Comparison of ENCODE assay signal across 7 mouse cellular contexts in the genomic region with DNA sequence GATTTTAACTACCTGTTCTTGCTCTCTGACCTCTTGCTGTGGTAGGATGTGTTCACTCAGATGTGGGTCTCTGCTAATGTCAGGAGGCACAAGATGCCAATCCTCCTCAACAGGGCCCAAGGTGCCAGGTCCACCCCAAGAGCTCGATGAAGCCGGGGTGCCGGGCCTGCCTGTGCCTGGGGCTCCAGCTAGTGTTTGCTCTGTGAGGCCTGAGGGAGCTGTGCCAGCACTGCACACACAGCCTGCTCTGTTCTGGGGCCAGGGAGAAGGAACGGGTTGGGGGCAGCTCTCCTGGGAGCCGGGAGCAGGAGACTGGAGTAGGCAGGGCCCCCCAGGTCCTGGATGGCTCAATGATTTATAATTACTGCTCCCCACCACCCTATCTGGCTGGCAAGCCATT. TPM values are rescaled to one million over a fixed set of nuclear protein-coding genes. Genes with fewer than 3 reads are reported as not detected.
A peak's percentile ranks its signal among the peaks of the same experiment; 100 is the strongest.
DNase-seq lines count a peak whose midpoint lies in the region; ATAC-seq and TF ChIP-seq lines count a peak whose summit lies in the region.

No protein-coding gene starts in this region.

- H3K9me3 ChIP-seq in kidney, postnatal 0 days (replicated peaks; ENCODE audit: low read length): no peaks in the 10 kb centered on the region
- no peaks in the 10 kb centered on the region for H3K9me3 ChIP-seq in forebrain, embryonic 14.5 days (replicated peaks; ENCODE audit: control insufficient read depth, low read length)
- H3K9me3 ChIP-seq in liver, embryonic 13.5 days (replicated peaks): no peaks in the 10 kb centered on the region
- H3K9me3 ChIP-seq in stomach, postnatal 0 days (ENCODE audit: control insufficient read depth, low read length): no peaks in the 10 kb centered on the region

- H3K4me1 ChIP-seq in kidney, postnatal 0 days (replicated peaks; ENCODE audit: insufficient read depth, low read length): peaks cover 11% of the 10 kb centered on the region
- peaks cover 18% of the 10 kb centered on the region for H3K4me1 ChIP-seq in forebrain, embryonic 14.5 days (ENCODE audit: control insufficient read depth, insufficient read depth, low read length)
- H3K4me1 ChIP-seq in liver, embryonic 13.5 days (replicated peaks): peaks cover 21% of the 10 kb centered on the region
- peaks cover 10% of the 10 kb centered on the region; the same call in 1 of the 2 replicates for H3K4me1 ChIP-seq in stomach, postnatal 0 days (replicated peaks; ENCODE audit: control insufficient read depth, insufficient read depth)

- peak overlapping the region; percentile 86 for H3K27ac ChIP-seq in kidney, postnatal 0 days
- no peak overlapping the region for H3K27ac ChIP-seq in forebrain, embryonic 14.5 days (ENCODE audit: low read depth, low read length)
- H3K27ac ChIP-seq in liver, embryonic 13.5 days: 0 out of 2 replicates have a peak overlapping the region, but pooled peaks have one; percentile 9
- peak overlapping the region; percentile 91 for H3K27ac ChIP-seq in stomach, postnatal 0 days (replicated peaks)

- no peak for TF ChIP-seq CTCF in kidney, postnatal 0 days (IDR thresholded peaks at IDR 0.05; ENCODE audit: low read depth)
- TF ChIP-seq CTCF in stomach, postnatal 0 days (IDR thresholded peaks at IDR 0.05; ENCODE audit: low read depth): 0 out of 2 replicates have a peak, but pooled peaks have one; percentile 7

- peak overlapping the region; percentile 93 for H3K4me2 ChIP-seq in kidney, postnatal 0 days (ENCODE audit: low read length)
- H3K4me2 ChIP-seq in forebrain, embryonic 14.5 days (ENCODE audit: low read length): peak overlapping the region; percentile 97
- H3K4me2 ChIP-seq in liver, embryonic 13.5 days: peak overlapping the region; percentile 56
- H3K4me2 ChIP-seq in stomach, postnatal 0 days (replicated peaks; ENCODE audit: low read depth): peak overlapping the region; percentile 84

- DNase-seq in kidney, postnatal 0 days (ENCODE audit: low spot score): no peak
- no peak for DNase-seq in kidney, adult 8-10 months
- DNase-seq in cerebellum, postnatal 14 days: peak; percentile 51 to 53
- DNase-seq in forebrain, embryonic 14.5 days (ENCODE audit: low spot score): peak; percentile 46
- DNase-seq in liver, embryonic 13.5 days: no peak
- peak; percentile 74 for DNase-seq in stomach, postnatal 0 days (ENCODE audit: low spot score)
- DNase-seq in ovary, postnatal 36 days (ENCODE audit: low spot score): no peak

- no peaks in the 10 kb centered on the region for H3K27me3 ChIP-seq in kidney, postnatal 0 days (ENCODE audit: insufficient read depth, low read length)
- 0 out of 2 replicates have a peak, but pooled peaks cover 13% of the 10 kb centered on the region for H3K27me3 ChIP-seq in forebrain, embryonic 14.5 days (replicated peaks; ENCODE audit: control insufficient read depth, insufficient read depth, low read length)
- H3K27me3 ChIP-seq in liver, embryonic 13.5 days: peaks cover 73% of the 10 kb centered on the region
- H3K27me3 ChIP-seq in stomach, postnatal 0 days (ENCODE audit: control insufficient read depth, insufficient read depth, low read length): no peaks in the 10 kb centered on the region

- WGBS in kidney, postnatal 0 days: 64% methylated on average over 5 of the region's 5 CpGs
- WGBS in forebrain, embryonic 14.5 days: 51% methylated on average over 5 of the region's 5 CpGs
- 68% methylated on average over 5 of the region's 5 CpGs for WGBS in liver, embryonic 13.5 days (ENCODE audit: insufficient replicate concordance)
- WGBS in stomach, postnatal 0 days: 38% methylated on average over 5 of the region's 5 CpGs

- H3K4me3 ChIP-seq in kidney, postnatal 0 days (replicated peaks; ENCODE audit: low read depth, low read length): peak overlapping the region; percentile 71
- H3K4me3 ChIP-seq in forebrain, embryonic 14.5 days (ENCODE audit: low read depth, low read length): peak overlapping the region; percentile 50
- H3K4me3 ChIP-seq in liver, embryonic 13.5 days (replicated peaks): peak overlapping the region; percentile 50
- peak overlapping the region; percentile 72 for H3K4me3 ChIP-seq in stomach, postnatal 0 days (ENCODE audit: low read depth, low read length)

- TF ChIP-seq EP300 in stomach, postnatal 0 days (optimal IDR thresholded peaks at IDR 0.05): no peak

- peak overlapping the region; percentile 72 for H3K9ac ChIP-seq in kidney, postnatal 0 days (ENCODE audit: low read depth, low read length)
- peak overlapping the region; percentile 66 for H3K9ac ChIP-seq in forebrain, embryonic 14.5 days (ENCODE audit: low read length)
- peak overlapping the region; percentile 37 for H3K9ac ChIP-seq in liver, embryonic 13.5 days
- H3K9ac ChIP-seq in stomach, postnatal 0 days (ENCODE audit: low read length): peak overlapping the region; percentile 72

- 0 out of 2 replicates have a peak, but pooled peaks cover 10% of the 10 kb centered on the region for H3K36me3 ChIP-seq in kidney, postnatal 0 days (ENCODE audit: insufficient read depth, low read length)
- peaks cover 9% of the 10 kb centered on the region; the same call in 1 of the 2 replicates for H3K36me3 ChIP-seq in forebrain, embryonic 14.5 days (ENCODE audit: control insufficient read depth, insufficient read depth, low read length)
- peaks cover 12% of the 10 kb centered on the region for H3K36me3 ChIP-seq in liver, embryonic 13.5 days
- H3K36me3 ChIP-seq in stomach, postnatal 0 days (ENCODE audit: control insufficient read depth, insufficient read depth, low read length): peaks cover 15% of the 10 kb centered on the region

- peak; percentile 1; the same call in 1 of the 2 replicates for ATAC-seq in kidney, postnatal 0 days (replicated peaks; ENCODE audit: low FRiP score, low read depth)
- ATAC-seq in forebrain, embryonic 14.5 days: peak; percentile 22; the same call in 1 of the 2 replicates
- ATAC-seq in liver, embryonic 13.5 days (ENCODE audit: low read depth): no peak
- ATAC-seq in stomach, postnatal 0 days (ENCODE audit: low FRiP score, low TSS enrichment): peak; percentile 70

RNA-seq across cellular contexts. Expression of a gene that starts 2.3 kb away (rescaled TPM):
- polyA plus RNA-seq in kidney, postnatal 0 days (2015; fragmentation: Nextera tagmentation; extraction: Ambion mirVana): 32.7 and 36.8 TPM in 2 replicates
- polyA plus RNA-seq in forebrain, embryonic 14.5 days (2014; fragmentation: Nextera tagmentation; extraction: Ambion mirVana): 16.9 and 19.1 TPM in 2 replicates
- 10.5 and 11.5 TPM in 2 replicates for polyA plus RNA-seq in liver, embryonic 13.5 days (2015; fragmentation: Nextera tagmentation; extraction: Ambion mirVana)
- polyA plus RNA-seq in stomach, postnatal 0 days (2015; fragmentation: Nextera tagmentation; extraction: Ambion mirVana): 46.2 and 52.2 TPM in 2 replicates

RNA-seq across cellular contexts. Expression of a gene that starts 6.7 kb away (rescaled TPM):
- polyA plus RNA-seq in kidney, postnatal 0 days (2015; fragmentation: Nextera tagmentation; extraction: Ambion mirVana): 66.6 and 73.9 TPM in 2 replicates
- polyA plus RNA-seq in forebrain, embryonic 14.5 days (2014; fragmentation: Nextera tagmentation; extraction: Ambion mirVana): 72.9 and 76.4 TPM in 2 replicates
- polyA plus RNA-seq in liver, embryonic 13.5 days (2015; fragmentation: Nextera tagmentation; extraction: Ambion mirVana): 64.1 and 70.4 TPM in 2 replicates
- 46.7 and 48.1 TPM in 2 replicates for polyA plus RNA-seq in stomach, postnatal 0 days (2015; fragmentation: Nextera tagmentation; extraction: Ambion mirVana)

RNA-seq across cellular contexts. Expression of a gene that starts 21.3 kb away (rescaled TPM):
- 13.6 and 15.5 TPM in 2 replicates for polyA plus RNA-seq in kidney, postnatal 0 days (2015; fragmentation: Nextera tagmentation; extraction: Ambion mirVana)
- polyA plus RNA-seq in forebrain, embryonic 14.5 days (2014; fragmentation: Nextera tagmentation; extraction: Ambion mirVana): 9.4 and 9.9 TPM in 2 replicates
- polyA plus RNA-seq in liver, embryonic 13.5 days (2015; fragmentation: Nextera tagmentation; extraction: Ambion mirVana): 5.5 and 6.0 TPM in 2 replicates
- 11.0 and 12.5 TPM in 2 replicates for polyA plus RNA-seq in stomach, postnatal 0 days (2015; fragmentation: Nextera tagmentation; extraction: Ambion mirVana)

RNA-seq across cellular contexts. Expression of a gene that starts 55.4 kb away (rescaled TPM):
- 22.4 and 22.5 TPM in 2 replicates for polyA plus RNA-seq in kidney, postnatal 0 days (2015; fragmentation: Nextera tagmentation; extraction: Ambion mirVana)
- 38.2 and 41.2 TPM in 2 replicates for polyA plus RNA-seq in forebrain, embryonic 14.5 days (2014; fragmentation: Nextera tagmentation; extraction: Ambion mirVana)
- polyA plus RNA-seq in liver, embryonic 13.5 days (2015; fragmentation: Nextera tagmentation; extraction: Ambion mirVana): 8.2 and 10.4 TPM in 2 replicates
- polyA plus RNA-seq in stomach, postnatal 0 days (2015; fragmentation: Nextera tagmentation; extraction: Ambion mirVana): 11.6 and 13.5 TPM in 2 replicates

RNA-seq across cellular contexts. Expression of a gene that starts 55.4 kb away (rescaled TPM):
- polyA plus RNA-seq in kidney, postnatal 0 days (2015; fragmentation: Nextera tagmentation; extraction: Ambion mirVana): 4.1 and 4.4 TPM in 2 replicates
- polyA plus RNA-seq in forebrain, embryonic 14.5 days (2014; fragmentation: Nextera tagmentation; extraction: Ambion mirVana): 2.5 and 3.0 TPM in 2 replicates
- polyA plus RNA-seq in liver, embryonic 13.5 days (2015; fragmentation: Nextera tagmentation; extraction: Ambion mirVana): 14.1 and 16.5 TPM in 2 replicates
- polyA plus RNA-seq in stomach, postnatal 0 days (2015; fragmentation: Nextera tagmentation; extraction: Ambion mirVana): 1.8 and 2.2 TPM in 2 replicates

Comparison
In these comparisons a context has a peak if more than half of its experiments do, and no peak if none do; other contexts are left out.
1. DNase-seq: peak in cerebellum, postnatal 14 days (2 of 2), forebrain, embryonic 14.5 days (single experiment) and stomach, postnatal 0 days (single experiment); none in kidney, postnatal 0 days (single experiment), kidney, adult 8-10 months (0 of 2), liver, embryonic 13.5 days (single experiment) and ovary, postnatal 36 days (single experiment).
2. Peak in every context shown above with its lines, with median percentiles within 50 percentile points of each other: H3K4me2 ChIP-seq, H3K4me3 ChIP-seq and H3K9ac ChIP-seq.